Mouse (Mus musculus) forebrain, embryonic 15.5 days (tissue): ENCODE results near the gene Dusp28. TPM values are rescaled to one million over a fixed set of nuclear protein-coding genes. Genes with fewer than 3 reads are reported as not detected.

Source experiments
- ATAC-seq: fragments of 200-750 bp; cut with Nextera tagmentation; replicated peaks from 2 replicates; pipeline ENCODE4 v1.8.0; 2017; ENCODE audit warnings: mild to moderate bottlenecking, moderate TSS enrichment, moderate library complexity
- H3K27ac ChIP-seq: fragments of 300-500 bp; sonication (generic); replicated peaks from 2 replicates; pipeline ENCODE4 v1.5.1; 2015; ENCODE audit warnings: mild to moderate bottlenecking, inconsistent platforms
- H3K27me3 ChIP-seq: fragments of 300-500 bp; sonication (generic); 2 replicates; pipeline ENCODE4 v1.6.1; 2015; ENCODE audit warnings: inconsistent platforms
- H3K36me3 ChIP-seq: fragments of 300-500 bp; sonication (generic); 2 replicates; pipeline ENCODE4 v1.6.1; 2015; ENCODE audit warnings: mild to moderate bottlenecking, inconsistent platforms
- H3K4me1 ChIP-seq: fragments of 300-500 bp; sonication (generic); 2 replicates; pipeline ENCODE4 v1.6.1; 2015; ENCODE audit warnings: inconsistent platforms
- H3K4me2 ChIP-seq: fragments of 300-500 bp; sonication (generic); replicated peaks from 2 replicates; pipeline ENCODE4 v1.6.1; 2015; ENCODE audit warnings: mild to moderate bottlenecking, inconsistent platforms
- H3K4me3 ChIP-seq: fragments of 300-500 bp; sonication (generic); 2 replicates; pipeline ENCODE4 v1.5.1; 2015; ENCODE audit warnings: mild to moderate bottlenecking, inconsistent platforms
- H3K9ac ChIP-seq: fragments of 300-500 bp; sonication (generic); replicated peaks from 2 replicates; pipeline ENCODE4 v1.6.1; 2015; ENCODE audit warnings: mild to moderate bottlenecking, inconsistent platforms
- H3K9me3 ChIP-seq: fragments of 300-500 bp; sonication (generic); 2 replicates; pipeline ENCODE4 v1.6.1; 2016; ENCODE audit warnings: inconsistent platforms
- WGBS: fragments of 180-500 bp; shearing (Covaris S2); methylation state at CpG from one replicate; pipeline ENCODE4 v1.1.7; 2015; ENCODE audit warnings: mixed read lengths; 5-methylcytosine and 5-hydroxymethylcytosine counted together
- polyA plus RNA-seq: library from polyadenylated mRNA; unstranded; fragments of >200 nt; fragmentation: Nextera tagmentation; extraction: Ambion mirVana; gene quantifications from 2 replicates; pipeline ENCODE4 v1.2.1, GENCODE M21; 2015

Gene Dusp28
- polyA plus RNA-seq, 1 experiment from 2014 or later = 15.1 TPM

GRCm38 (mm10) chr1:92910239-92910885, 3.6 kb downstream of the Dusp28 start, which contains the start of gene Rnpepl1:
TSS of gene Rnpepl1 (plus strand) at chr1:92910783.
- no peaks in the 10 kb centered on the region for H3K9me3 ChIP-seq
- peak within 1 kb of the TSS; percentile 86 for H3K4me3 ChIP-seq
- H3K36me3 ChIP-seq = peaks cover 8% of the 10 kb centered on the region
- H3K27ac ChIP-seq = peak within 1 kb of the TSS; percentile 94
- peak within 1 kb of the TSS; percentile 93 for H3K9ac ChIP-seq
- H3K4me2 ChIP-seq = peak within 1 kb of the TSS; percentile 77
- H3K4me1 ChIP-seq = peaks cover 49% of the 10 kb centered on the region
- H3K27me3 ChIP-seq = no peaks in the 10 kb centered on the region
- peak; percentile 79 for ATAC-seq
- WGBS = under 1% methylated on average over 33 of the region's 57 CpGs

DNA sequence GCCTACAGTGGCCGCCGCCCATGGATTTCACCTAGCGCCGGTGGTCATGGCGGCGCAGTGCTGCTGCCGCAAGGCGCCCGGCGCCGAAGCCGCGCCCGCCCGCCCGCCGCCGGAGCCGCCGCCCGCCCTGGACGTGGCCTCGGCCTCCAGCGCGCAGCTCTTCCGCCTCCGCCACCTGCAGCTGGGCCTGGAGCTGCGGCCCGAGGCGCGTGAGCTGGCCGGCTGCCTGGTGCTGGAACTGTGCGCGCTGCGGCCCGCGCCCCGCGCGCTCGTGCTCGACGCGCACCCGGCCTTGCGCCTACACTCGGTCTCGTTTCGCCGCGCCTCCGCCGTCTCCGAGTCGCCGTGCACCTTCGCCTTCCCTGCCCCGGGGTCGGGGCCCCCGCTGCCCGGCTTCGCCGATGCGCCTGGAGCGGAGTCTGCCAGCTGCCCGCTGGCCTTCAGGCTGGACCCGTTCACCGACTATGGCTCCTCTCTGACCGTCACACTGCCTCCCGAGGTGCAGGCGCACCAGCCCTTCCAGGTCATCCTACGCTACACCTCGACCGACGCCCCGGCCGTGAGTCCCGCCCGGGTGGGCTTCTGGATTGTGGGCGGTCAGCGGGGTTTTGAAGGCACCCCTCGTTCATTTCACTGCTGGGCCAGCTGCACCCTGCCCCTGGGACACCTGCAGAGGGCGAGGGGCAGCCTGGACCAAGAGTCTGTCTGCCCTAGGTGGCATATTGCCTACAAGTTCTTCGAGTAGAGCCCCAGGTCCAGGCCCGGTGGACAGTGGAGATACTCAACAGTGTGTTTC, 4.3 kb downstream of the Dusp28 start:
- peak overlapping the region; percentile 86 for H3K4me3 ChIP-seq
- H3K9ac ChIP-seq = peak overlapping the region; percentile 93
- WGBS = 1% methylated on average over 68 of the region's 85 CpGs
- ATAC-seq = peak; percentile 53
- H3K9me3 ChIP-seq = no peaks in the 10 kb centered on the region
- peak overlapping the region; percentile 94 for H3K27ac ChIP-seq
- H3K27me3 ChIP-seq = no peaks in the 10 kb centered on the region
- peak overlapping the region; percentile 77 for H3K4me2 ChIP-seq
- H3K36me3 ChIP-seq = peaks cover 15% of the 10 kb centered on the region
- H3K4me1 ChIP-seq = peaks cover 49% of the 10 kb centered on the region

- H3K27ac ChIP-seq = peak overlapping the region; percentile 94
- ATAC-seq = no peak
- peak overlapping the region; percentile 77 for H3K4me2 ChIP-seq
- H3K36me3 ChIP-seq = peaks cover 21% of the 10 kb centered on the region
- no peaks in the 10 kb centered on the region for H3K9me3 ChIP-seq
- 42% methylated on average over 8 of the region's 8 CpGs for WGBS
- peak overlapping the region; percentile 86 for H3K4me3 ChIP-seq
- H3K9ac ChIP-seq = peak overlapping the region; percentile 93
- peaks cover 46% of the 10 kb centered on the region for H3K4me1 ChIP-seq
- no peaks in the 10 kb centered on the region for H3K27me3 ChIP-seq
Measured at GRCm38 (mm10) chr1:92911721-92912138, 4.9 kb downstream of the Dusp28 start.

GRCm38 (mm10) chr1:92912286-92912685, 5.5 kb downstream of the Dusp28 start:
- no peaks in the 10 kb centered on the region for H3K9me3 ChIP-seq
- H3K9ac ChIP-seq = peak overlapping the region; percentile 93
- peak overlapping the region; percentile 94 for H3K27ac ChIP-seq
- ATAC-seq = no peak
- H3K4me3 ChIP-seq = peak overlapping the region; percentile 86
- H3K4me1 ChIP-seq = peaks cover 44% of the 10 kb centered on the region
- 47% methylated on average over 1 of the region's 1 CpGs for WGBS
- H3K36me3 ChIP-seq = peaks cover 27% of the 10 kb centered on the region
- no peaks in the 10 kb centered on the region for H3K27me3 ChIP-seq
- H3K4me2 ChIP-seq = peak overlapping the region; percentile 77

DNA sequence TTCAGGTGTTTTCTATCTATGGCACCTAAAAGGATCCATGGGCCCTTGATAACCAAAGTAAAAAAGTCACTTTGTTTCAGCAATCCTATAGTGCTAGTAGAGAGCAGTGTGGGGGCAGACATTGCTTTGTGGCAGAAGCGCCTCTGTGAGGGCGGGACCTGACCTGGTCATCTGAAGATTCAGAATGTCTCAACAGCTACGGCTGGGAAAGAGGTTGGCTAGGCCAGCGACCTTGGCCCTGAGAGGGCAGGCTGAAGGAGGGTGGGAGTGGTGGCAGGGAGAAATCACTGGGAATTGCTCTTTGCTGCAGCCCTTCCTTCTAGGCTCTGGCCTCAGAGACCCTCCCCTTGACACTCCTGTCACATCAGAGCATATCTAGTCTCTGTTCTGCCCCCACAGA, 7.5 kb downstream of the Dusp28 start:
- Histone ChIP-seq H3K9ac (no peak overlapping the region), H3K4me1 (peaks cover 34% of the 10 kb centered on the region), H3K4me3 (no peak overlapping the region), H3K27ac (no peak overlapping the region), H3K4me2 (no peak overlapping the region), H3K36me3 (peaks cover 46% of the 10 kb centered on the region), H3K27me3 (no peaks in the 10 kb centered on the region), H3K9me3 (no peaks in the 10 kb centered on the region)
- 85% methylated on average over 4 of the region's 4 CpGs for WGBS
- no peak for ATAC-seq

GRCm38 (mm10) chr1:92914993-92915392, 8.2 kb downstream of the Dusp28 start:
- H3K4me1 ChIP-seq = peaks cover 26% of the 10 kb centered on the region
- H3K4me2 ChIP-seq = no peak overlapping the region
- no peak overlapping the region for H3K9ac ChIP-seq
- no peaks in the 10 kb centered on the region for H3K9me3 ChIP-seq
- H3K27me3 ChIP-seq = no peaks in the 10 kb centered on the region
- no peak overlapping the region for H3K27ac ChIP-seq
- WGBS = 95% methylated on average over 11 of the region's 11 CpGs
- no peak overlapping the region for H3K4me3 ChIP-seq
- H3K36me3 ChIP-seq = peaks cover 54% of the 10 kb centered on the region
- ATAC-seq = no peak

GRCm38 (mm10) chr1:92916725-92917124, 9.9 kb downstream of the Dusp28 start:
- Histone ChIP-seq H3K27me3 (no peaks in the 10 kb centered on the region), H3K36me3 (peaks cover 68% of the 10 kb centered on the region), H3K4me2 (no peak overlapping the region), H3K9me3 (no peaks in the 10 kb centered on the region), H3K4me3 (no peak overlapping the region), H3K27ac (no peak overlapping the region), H3K4me1 (peaks cover 18% of the 10 kb centered on the region), H3K9ac (no peak overlapping the region)
- WGBS = 95% methylated on average over 9 of the region's 9 CpGs
- no peak for ATAC-seq

DNA sequence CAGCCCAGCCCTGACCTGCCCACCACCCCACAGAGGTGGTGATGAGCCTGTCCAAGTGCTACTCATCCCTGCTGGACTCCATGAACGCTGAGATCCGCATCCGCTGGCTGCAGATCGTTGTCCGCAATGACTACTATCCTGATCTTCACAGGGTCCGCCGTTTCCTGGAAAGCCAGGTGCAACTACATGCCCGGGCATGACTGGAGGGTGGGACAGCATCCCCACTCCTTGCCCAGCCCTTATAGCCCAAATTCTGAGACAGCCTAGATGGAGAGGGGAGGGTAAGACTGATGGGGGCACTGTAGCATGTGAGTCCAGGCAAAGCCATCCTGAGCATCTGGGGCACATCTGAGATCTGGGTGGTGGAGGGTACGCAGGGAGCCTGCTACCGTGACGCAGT, 12.4 kb downstream of the Dusp28 start:
- no peak overlapping the region for H3K27ac ChIP-seq
- WGBS = 96% methylated on average over 11 of the region's 11 CpGs
- ATAC-seq = no peak

GRCm38 (mm10) chr1:92919775-92920174, 13.0 kb downstream of the Dusp28 start:
- no peaks in the 10 kb centered on the region for H3K9me3 ChIP-seq
- H3K4me3 ChIP-seq = no peak overlapping the region
- no peak overlapping the region for H3K27ac ChIP-seq
- WGBS = 71% methylated on average over 12 of the region's 12 CpGs
- peaks cover 65% of the 10 kb centered on the region for H3K36me3 ChIP-seq
- no peaks in the 10 kb centered on the region for H3K27me3 ChIP-seq
- no peak overlapping the region for H3K4me2 ChIP-seq
- no peak overlapping the region for H3K9ac ChIP-seq
- no peak for ATAC-seq
- H3K4me1 ChIP-seq = no peaks in the 10 kb centered on the region

More for the DNA sequence above, 12.4 kb downstream of the Dusp28 start:
- Histone ChIP-seq H3K4me1 (no peaks in the 10 kb centered on the region), H3K27me3 (no peaks in the 10 kb centered on the region), H3K9ac (no peak overlapping the region), H3K4me3 (no peak overlapping the region), H3K9me3 (no peaks in the 10 kb centered on the region), H3K36me3 (peaks cover 68% of the 10 kb centered on the region), H3K4me2 (no peak overlapping the region)

DNA sequence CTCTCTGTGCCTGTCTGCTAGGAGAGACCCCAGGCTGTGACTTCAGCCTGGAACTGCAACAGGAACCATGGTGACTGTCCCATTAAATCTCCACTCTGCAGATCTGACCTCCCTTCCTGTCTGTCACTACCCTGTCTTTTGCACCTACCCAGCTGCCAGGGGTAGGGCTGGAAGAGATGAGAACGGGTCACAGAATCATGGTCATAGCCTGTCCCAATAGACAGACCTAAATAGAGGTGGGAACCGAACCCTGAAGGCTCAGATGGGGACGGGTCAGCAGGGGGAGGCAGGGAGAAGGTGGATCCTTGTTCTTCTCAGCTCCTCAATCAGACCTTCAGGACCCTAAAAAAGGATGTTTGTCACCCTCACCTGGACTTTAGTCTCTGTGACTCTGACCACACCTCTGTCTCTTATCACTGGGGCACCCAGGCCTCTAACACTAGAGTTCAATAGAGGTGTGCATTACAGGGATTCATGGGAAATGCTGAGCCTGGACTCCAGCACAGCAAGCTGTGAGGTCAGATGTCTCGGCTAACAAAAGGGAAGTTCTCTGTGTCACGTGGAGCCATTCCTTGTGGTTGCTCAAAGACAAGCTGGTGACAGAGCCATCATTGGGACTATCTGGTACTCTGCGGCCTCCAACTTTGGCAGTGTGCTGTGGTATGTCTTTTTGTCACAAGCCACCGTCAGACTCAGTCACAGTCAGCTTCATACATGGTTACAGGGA, 13.9 kb downstream of the Dusp28 start:
- ATAC-seq = no peak
- H3K9me3 ChIP-seq = no peaks in the 10 kb centered on the region
- peaks cover 58% of the 10 kb centered on the region for H3K36me3 ChIP-seq
- no peak overlapping the region for H3K4me3 ChIP-seq
- no peaks in the 10 kb centered on the region for H3K27me3 ChIP-seq
- no peaks in the 10 kb centered on the region for H3K4me1 ChIP-seq
- H3K9ac ChIP-seq = no peak overlapping the region
- WGBS = 87% methylated on average over 7 of the region's 7 CpGs
- no peak overlapping the region for H3K27ac ChIP-seq
- H3K4me2 ChIP-seq = no peak overlapping the region

GRCm38 (mm10) chr1:92921496-92921895, 14.7 kb downstream of the Dusp28 start:
- H3K4me3 ChIP-seq = no peak overlapping the region
- H3K27ac ChIP-seq = no peak overlapping the region
- ATAC-seq = no peak
- 93% methylated on average over 4 of the region's 4 CpGs for WGBS
- H3K27me3 ChIP-seq = no peaks in the 10 kb centered on the region
- H3K9me3 ChIP-seq = no peaks in the 10 kb centered on the region
- H3K4me1 ChIP-seq = no peaks in the 10 kb centered on the region
- no peak overlapping the region for H3K9ac ChIP-seq
- H3K4me2 ChIP-seq = no peak overlapping the region
- H3K36me3 ChIP-seq = peaks cover 49% of the 10 kb centered on the region

DNA sequence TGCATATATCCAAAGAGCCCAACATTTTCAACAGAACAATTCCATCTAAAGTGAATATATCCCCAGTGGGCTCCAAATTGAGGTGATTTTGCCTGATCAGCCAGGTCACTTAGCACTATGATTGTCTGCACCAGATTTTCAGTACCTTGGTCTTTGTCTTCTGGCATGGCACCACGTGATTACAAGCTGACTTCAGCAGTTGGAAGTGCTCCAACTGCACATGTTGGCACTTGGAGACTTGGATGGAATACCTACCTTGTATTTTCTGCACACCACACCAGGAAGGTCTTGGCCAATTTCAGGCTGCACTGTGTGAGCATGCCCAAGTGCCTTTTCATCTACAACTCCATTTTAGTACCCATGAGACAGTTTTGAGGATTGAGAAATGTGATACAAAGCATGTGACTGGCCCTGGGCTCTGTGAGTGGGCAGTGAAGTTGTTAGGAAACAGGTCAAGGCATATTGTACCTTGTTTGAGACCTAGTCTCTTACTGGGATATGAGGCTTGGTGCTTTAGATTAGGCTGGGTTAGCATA, 23.5 kb downstream of the Dusp28 start:
- Histone ChIP-seq H3K9ac (no peak overlapping the region), H3K4me1 (peaks cover 9% of the 10 kb centered on the region), H3K4me2 (no peak overlapping the region), H3K27ac (no peak overlapping the region), H3K36me3 (no peaks in the 10 kb centered on the region), H3K4me3 (no peak overlapping the region), H3K9me3 (no peaks in the 10 kb centered on the region), H3K27me3 (no peaks in the 10 kb centered on the region)
- WGBS = 14% methylated on average over 1 of the region's 1 CpGs
- no peak for ATAC-seq
